In genomic region chr15:101455292-101455691, GRCm38 (mm10) we compare ENCODE assay signal across 29 mouse cellular contexts. TPM values are rescaled to one million over a fixed set of nuclear protein-coding genes. Genes with fewer than 3 reads are reported as not detected.
DNase-seq lines count a peak whose midpoint lies in the region; ATAC-seq lines count a peak whose summit lies in the region.
"Had no signal": no experiment of that assay in that cellular context is flagged by ENCODE, and none has a peak within 500 bp of the region (broad histone marks: within the 10 kb centered on the region; RNA-seq: fewer than 3 reads in every experiment).

No protein-coding gene starts in this region.

- no peaks in the 10 kb centered on the region for H3K4me1 ChIP-seq in midbrain, embryonic 11.5 days (ENCODE audit: control insufficient read depth, insufficient read depth, low read length)
- peaks cover 5% of the 10 kb centered on the region for H3K4me1 ChIP-seq in midbrain, embryonic 15.5 days
- peaks cover 5% of the 10 kb centered on the region; the same call in 1 of the 2 replicates for H3K4me1 ChIP-seq in forebrain, embryonic 16.5 days (replicated peaks; ENCODE audit: control insufficient read depth, insufficient read depth, low read length)
- H3K4me1 ChIP-seq: liver, embryonic 13.5 days; stomach, embryonic 15.5 days had no signal

- no peak overlapping the region for H3K4me2 ChIP-seq in midbrain, embryonic 11.5 days
- H3K4me2 ChIP-seq in midbrain, embryonic 15.5 days = no peak overlapping the region
- no peak overlapping the region for H3K4me2 ChIP-seq in forebrain, embryonic 16.5 days (ENCODE audit: low read length)
- H3K4me2 ChIP-seq: forebrain, embryonic 13.5 days; limb, embryonic 15.5 days; liver, embryonic 13.5 days; midbrain, embryonic 13.5 days; stomach, embryonic 15.5 days had no signal

- peak; percentile 23 for DNase-seq in midbrain, embryonic 11.5 days (ENCODE audit: low spot score, missing footprints)
- DNase-seq in NIH3T3 (ENCODE audit: low read depth) = peak; percentile 93
- DNase-seq in kidney, postnatal 10 days = peak; percentile 54
- no peak for DNase-seq in urinary bladder, postnatal 25 days (ENCODE audit: low spot score)
- DNase-seq: adrenal gland, adult 8-10 months; cerebellum, adult 2 months; cerebellum, postnatal 14 days; gastrocnemius, postnatal 14 days; heart, postnatal 14 days; liver, embryonic 13.5 days; lung, postnatal 4 days; right cerebral cortex, postnatal 25 days had no signal

- 86% methylated on average over 2 of the region's 2 CpGs for WGBS in midbrain, embryonic 11.5 days
- 93% methylated on average over 2 of the region's 2 CpGs for WGBS in midbrain, embryonic 15.5 days
- WGBS in forebrain, embryonic 16.5 days = 87% methylated on average over 2 of the region's 2 CpGs

- no peaks in the 10 kb centered on the region for H3K36me3 ChIP-seq in midbrain, embryonic 11.5 days (ENCODE audit: control insufficient read depth, insufficient read depth, low read length)
- no peaks in the 10 kb centered on the region for H3K36me3 ChIP-seq in midbrain, embryonic 15.5 days (replicated peaks)
- no peaks in the 10 kb centered on the region for H3K36me3 ChIP-seq in forebrain, embryonic 16.5 days (ENCODE audit: control insufficient read depth, insufficient read depth)
- H3K36me3 ChIP-seq: hindbrain, embryonic 10.5 days; limb, embryonic 10.5 days; limb, embryonic 15.5 days; liver, embryonic 13.5 days; midbrain, embryonic 13.5 days; stomach, embryonic 15.5 days had no signal

- H3K27me3 ChIP-seq in midbrain, embryonic 11.5 days (ENCODE audit: control insufficient read depth, insufficient read depth, low read length) = no peaks in the 10 kb centered on the region
- H3K27me3 ChIP-seq in midbrain, embryonic 15.5 days (replicated peaks) = no peaks in the 10 kb centered on the region
- no peaks in the 10 kb centered on the region for H3K27me3 ChIP-seq in forebrain, embryonic 16.5 days (replicated peaks; ENCODE audit: control insufficient read depth, insufficient read depth, low read length)
- H3K27me3 ChIP-seq: forebrain, embryonic 13.5 days; liver, embryonic 13.5 days; midbrain, embryonic 13.5 days; stomach, embryonic 15.5 days had no signal

- ATAC-seq in midbrain, embryonic 11.5 days (ENCODE audit: low FRiP score) = no peak
- ATAC-seq in midbrain, embryonic 15.5 days (replicated peaks) = no peak
- ATAC-seq in forebrain, embryonic 16.5 days = no peak
- no peak for ATAC-seq in cerebellum, adult (ENCODE audit: insufficient number of reproducible peaks, low FRiP score, low TSS enrichment)
- ATAC-seq: forebrain, embryonic 13.5 days; hindbrain, embryonic 16.5 days; midbrain, embryonic 13.5 days had no signal

- no peak overlapping the region for H3K9ac ChIP-seq in midbrain, embryonic 11.5 days (ENCODE audit: low read length)
- no peak overlapping the region for H3K9ac ChIP-seq in midbrain, embryonic 15.5 days
- no peak overlapping the region for H3K9ac ChIP-seq in forebrain, embryonic 16.5 days (replicated peaks; ENCODE audit: low read depth, low read length)
- H3K9ac ChIP-seq: forebrain, embryonic 13.5 days; limb, embryonic 15.5 days; liver, embryonic 13.5 days; midbrain, embryonic 13.5 days; stomach, embryonic 15.5 days had no signal

- H3K9me3 ChIP-seq in midbrain, embryonic 11.5 days (ENCODE audit: control insufficient read depth, low read length) = peaks cover 4% of the 10 kb centered on the region; the same call in 1 of the 2 replicates
- no peaks in the 10 kb centered on the region for H3K9me3 ChIP-seq in midbrain, embryonic 15.5 days
- H3K9me3 ChIP-seq in forebrain, embryonic 16.5 days (ENCODE audit: control insufficient read depth, low read length) = no peaks in the 10 kb centered on the region
- H3K9me3 ChIP-seq: limb, embryonic 10.5 days; limb, embryonic 15.5 days; stomach, embryonic 15.5 days had no signal

- H3K27ac ChIP-seq in midbrain, embryonic 11.5 days (ENCODE audit: low read depth, low read length) = no peak overlapping the region
- H3K27ac ChIP-seq in midbrain, embryonic 15.5 days = no peak overlapping the region
- no peak overlapping the region for H3K27ac ChIP-seq in forebrain, embryonic 16.5 days (ENCODE audit: low read length)
- H3K27ac ChIP-seq: forebrain, embryonic 13.5 days; hindbrain, embryonic 10.5 days; limb, embryonic 10.5 days; limb, embryonic 15.5 days; liver, embryonic 13.5 days; midbrain, embryonic 13.5 days; stomach, embryonic 15.5 days had no signal

- no peak overlapping the region for H3K4me3 ChIP-seq in midbrain, embryonic 11.5 days (ENCODE audit: low read depth, low read length)
- H3K4me3 ChIP-seq in midbrain, embryonic 15.5 days = no peak overlapping the region
- H3K4me3 ChIP-seq in forebrain, embryonic 16.5 days (replicated peaks; ENCODE audit: low read length) = no peak overlapping the region
- H3K4me3 ChIP-seq: forebrain, embryonic 13.5 days; hindbrain, embryonic 10.5 days; limb, embryonic 10.5 days; limb, embryonic 15.5 days; liver, embryonic 13.5 days; megakaryocyte, embryonic 14.5 days; midbrain, embryonic 13.5 days; stomach, embryonic 15.5 days had no signal

RNA-seq across cellular contexts. Expression of gene Krt88, which starts 7.7 kb away (rescaled TPM):
- polyA plus RNA-seq in midbrain, embryonic 11.5 days (2014; fragmentation: Nextera tagmentation; extraction: Ambion mirVana) = not detected in 2 replicates
- not detected in 2 replicates for polyA plus RNA-seq in midbrain, embryonic 15.5 days (2015; fragmentation: Nextera tagmentation; extraction: Ambion mirVana)
- polyA plus RNA-seq in forebrain, embryonic 16.5 days (2015; fragmentation: Nextera tagmentation; extraction: Ambion mirVana) = not detected in 2 replicates
- polyA plus RNA-seq: cerebellum, adult 2 months; embryonic facial prominence, embryonic 14.5 days; forebrain, embryonic 13.5 days; heart, embryonic 14.5 days; hindbrain, embryonic 10.5 days; hindbrain, embryonic 16.5 days; intestine, embryonic 14.5 days; limb, embryonic 10.5 days; limb, embryonic 15.5 days; liver, embryonic 13.5 days; midbrain, embryonic 13.5 days had no signal

RNA-seq across cellular contexts. Expression of gene Krt81, which starts 8.3 kb away (rescaled TPM):
- not detected in 2 replicates for polyA plus RNA-seq in midbrain, embryonic 11.5 days (2014; fragmentation: Nextera tagmentation; extraction: Ambion mirVana)
- polyA plus RNA-seq in midbrain, embryonic 15.5 days (2015; fragmentation: Nextera tagmentation; extraction: Ambion mirVana) = 0.12 TPM in 1 of 2 replicates, not detected in the other
- polyA plus RNA-seq in forebrain, embryonic 16.5 days (2015; fragmentation: Nextera tagmentation; extraction: Ambion mirVana) = not detected in 2 replicates
- polyA plus RNA-seq: cerebellum, adult 2 months; cortical plate, adult 2 months; embryonic facial prominence, embryonic 14.5 days; forebrain, embryonic 13.5 days; heart, embryonic 14.5 days; hindbrain, embryonic 10.5 days; hindbrain, embryonic 16.5 days; intestine, embryonic 14.5 days; limb, embryonic 10.5 days; liver, embryonic 13.5 days; lung, postnatal 0 days; midbrain, embryonic 13.5 days; stomach, embryonic 15.5 days; urinary bladder, adult 2 months had no signal

RNA-seq across cellular contexts. Expression of gene Krt87, which starts 16.7 kb away (rescaled TPM):
- polyA plus RNA-seq in midbrain, embryonic 11.5 days (2014; fragmentation: Nextera tagmentation; extraction: Ambion mirVana) = 0.07 and 0.16 TPM in 2 replicates
- 0.40 and 0.83 TPM in 2 replicates for polyA plus RNA-seq in midbrain, embryonic 15.5 days (2015; fragmentation: Nextera tagmentation; extraction: Ambion mirVana)
- polyA plus RNA-seq in forebrain, embryonic 16.5 days (2015; fragmentation: Nextera tagmentation; extraction: Ambion mirVana) = 0.20 and 0.31 TPM in 2 replicates
- polyA plus RNA-seq: cortical plate, adult 2 months; forebrain, embryonic 13.5 days; heart, embryonic 14.5 days; intestine, embryonic 14.5 days; limb, embryonic 10.5 days; liver, embryonic 13.5 days had no signal

RNA-seq across cellular contexts. Expression of gene Krt86, which starts 18.0 kb away (rescaled TPM):
- not detected in 2 replicates for polyA plus RNA-seq in midbrain, embryonic 11.5 days (2014; fragmentation: Nextera tagmentation; extraction: Ambion mirVana)
- 0.17 TPM in 1 of 2 replicates, not detected in the other for polyA plus RNA-seq in midbrain, embryonic 15.5 days (2015; fragmentation: Nextera tagmentation; extraction: Ambion mirVana)
- polyA plus RNA-seq in forebrain, embryonic 16.5 days (2015; fragmentation: Nextera tagmentation; extraction: Ambion mirVana) = not detected in 2 replicates
- polyA plus RNA-seq: cerebellum, adult 2 months; cortical plate, adult 2 months; forebrain, embryonic 13.5 days; heart, embryonic 14.5 days; hindbrain, embryonic 10.5 days; limb, embryonic 10.5 days; liver, embryonic 13.5 days; lung, postnatal 0 days; midbrain, embryonic 13.5 days; stomach, embryonic 15.5 days; urinary bladder, adult 2 months had no signal

RNA-seq across cellular contexts. Expression of gene Krt83, which starts 36.0 kb away (rescaled TPM):
- polyA plus RNA-seq in midbrain, embryonic 11.5 days (2014; fragmentation: Nextera tagmentation; extraction: Ambion mirVana) = not detected in 2 replicates
- polyA plus RNA-seq in midbrain, embryonic 15.5 days (2015; fragmentation: Nextera tagmentation; extraction: Ambion mirVana) = not detected in 2 replicates
- polyA plus RNA-seq in forebrain, embryonic 16.5 days (2015; fragmentation: Nextera tagmentation; extraction: Ambion mirVana) = not detected in 2 replicates
- polyA plus RNA-seq: cerebellum, adult 2 months; cortical plate, adult 2 months; forebrain, embryonic 13.5 days; heart, embryonic 14.5 days; hindbrain, embryonic 10.5 days; hindbrain, embryonic 16.5 days; intestine, embryonic 14.5 days; limb, embryonic 10.5 days; liver, embryonic 13.5 days; lung, postnatal 0 days; midbrain, embryonic 13.5 days; urinary bladder, adult 2 months had no signal
